Comparison of ENCODE assay signal across 12 mouse cellular contexts in genomic region chr2:49755054-49755453, GRCm38 (mm10). TPM values are rescaled to one million over a fixed set of nuclear protein-coding genes. Genes with fewer than 3 reads are reported as not detected.
DNase-seq lines count a peak whose midpoint lies in the region; ATAC-seq and TF ChIP-seq lines count a peak whose summit lies in the region.
"Had no signal": no experiment of that assay in that cellular context is flagged by ENCODE, and none has a peak within 500 bp of the region (broad histone marks: within the 10 kb centered on the region; RNA-seq: fewer than 3 reads in every experiment).

No protein-coding gene starts in this region.

- no peak for TF ChIP-seq CTCF in left cerebral cortex, adult 2 months (IDR thresholded peaks at IDR 0.05)
- TF ChIP-seq CTCF in liver, postnatal 0 days (IDR thresholded peaks at IDR 0.05; ENCODE audit: low read depth): no peak

- H3K27me3 ChIP-seq in neural tube, embryonic 13.5 days: no peaks in the 10 kb centered on the region
- no peaks in the 10 kb centered on the region for H3K27me3 ChIP-seq in liver, postnatal 0 days (ENCODE audit: insufficient read depth, low read length)
- H3K27me3 ChIP-seq: embryonic facial prominence, embryonic 13.5 days; heart, embryonic 15.5 days; limb, embryonic 15.5 days; stomach, embryonic 15.5 days had no signal

- 58% methylated on average over 2 of the region's 2 CpGs for WGBS in neural tube, embryonic 13.5 days
- 38% methylated on average over 2 of the region's 2 CpGs for WGBS in liver, postnatal 0 days (ENCODE audit: insufficient replicate concordance)

- no peak for TF ChIP-seq EP300 in liver, postnatal 0 days (IDR thresholded peaks at IDR 0.05; ENCODE audit: low read depth)

- DNase-seq in left cerebral cortex, adult 2 months (ENCODE audit: extremely low spot score in 1 of 2, low spot score in 2 of 2): peak; percentile 46 to 59
- no peak for DNase-seq in left cerebral cortex, postnatal 4 days
- DNase-seq in embryo, embryonic 10 days (ENCODE audit: low spot score): peak; percentile 50
- DNase-seq in forelimb bud, embryonic 11.5 days (ENCODE audit: low read depth, low spot score): peak; percentile 27
- DNase-seq in heart, postnatal 4 days: no peak
- no peak for DNase-seq in heart, postnatal 10 days
- DNase-seq in liver, postnatal 0 days: no peak

- peaks cover 98% of the 10 kb centered on the region for H3K36me3 ChIP-seq in neural tube, embryonic 13.5 days
- no peaks in the 10 kb centered on the region for H3K36me3 ChIP-seq in liver, postnatal 0 days (replicated peaks; ENCODE audit: insufficient read depth, low read length)
- H3K36me3 ChIP-seq: heart, embryonic 15.5 days; stomach, embryonic 15.5 days had no signal

- no peak overlapping the region for H3K27ac ChIP-seq in left cerebral cortex, adult 2 months
- no peak overlapping the region for H3K27ac ChIP-seq in neural tube, embryonic 13.5 days (replicated peaks)
- H3K27ac ChIP-seq in liver, postnatal 0 days (ENCODE audit: low read depth): no peak overlapping the region
- H3K27ac ChIP-seq: embryonic facial prominence, embryonic 13.5 days; heart, embryonic 15.5 days; limb, embryonic 15.5 days; stomach, embryonic 15.5 days had no signal

- H3K4me3 ChIP-seq in left cerebral cortex, adult 2 months: no peak overlapping the region
- no peak overlapping the region for H3K4me3 ChIP-seq in neural tube, embryonic 13.5 days
- no peak overlapping the region for H3K4me3 ChIP-seq in liver, postnatal 0 days (ENCODE audit: low read depth, low read length)
- H3K4me3 ChIP-seq: embryonic facial prominence, embryonic 13.5 days; heart, embryonic 15.5 days; limb, embryonic 15.5 days; stomach, embryonic 15.5 days had no signal

- peak; percentile 70; the same call in 1 of the 2 replicates for ATAC-seq in neural tube, embryonic 13.5 days (ENCODE audit: low read depth)
- no peak for ATAC-seq in liver, postnatal 0 days

- 0 out of 2 replicates have a peak, but pooled peaks cover 6% of the 10 kb centered on the region for H3K4me1 ChIP-seq in neural tube, embryonic 13.5 days (replicated peaks)
- H3K4me1 ChIP-seq in liver, postnatal 0 days (ENCODE audit: insufficient read depth): no peaks in the 10 kb centered on the region

- intact Hi-C loops in left cerebral cortex, adult 2 months (cut with DNase I): no loop called here
- intact Hi-C loops in left cerebral cortex, postnatal 4 days (cut with DNase I): no loop called here
- intact Hi-C loops in heart, postnatal 10 days (cut with DNase I): no loop called here

- H3K9ac ChIP-seq in neural tube, embryonic 13.5 days: no peak overlapping the region
- H3K9ac ChIP-seq in liver, postnatal 0 days (replicated peaks): no peak overlapping the region
- H3K9ac ChIP-seq: embryonic facial prominence, embryonic 13.5 days; heart, embryonic 15.5 days; limb, embryonic 15.5 days; stomach, embryonic 15.5 days had no signal

- H3K9me3 ChIP-seq in neural tube, embryonic 13.5 days: no peaks in the 10 kb centered on the region
- H3K9me3 ChIP-seq in liver, postnatal 0 days (ENCODE audit: low read length): no peaks in the 10 kb centered on the region
- H3K9me3 ChIP-seq: embryonic facial prominence, embryonic 13.5 days; heart, embryonic 15.5 days; limb, embryonic 15.5 days; stomach, embryonic 15.5 days had no signal

- H3K4me2 ChIP-seq in neural tube, embryonic 13.5 days: no peak overlapping the region
- no peak overlapping the region for H3K4me2 ChIP-seq in liver, postnatal 0 days (ENCODE audit: low read depth, low read length)
- H3K4me2 ChIP-seq: embryonic facial prominence, embryonic 13.5 days; heart, embryonic 15.5 days; limb, embryonic 15.5 days; stomach, embryonic 15.5 days had no signal

RNA-seq across cellular contexts. Expression of gene Lypd6b, which starts 32.4 kb away (rescaled TPM):
- 1 to 10 TPM; 6.3 to 7.4 TPM for total RNA-seq in left cerebral cortex, adult 2 months (2021)
- 10 to 100 TPM; 19.3 to 21.4 TPM for total RNA-seq in left cerebral cortex, postnatal 4 days (2021)
- 6.8 and 7.8 TPM in 2 replicates for polyA plus RNA-seq in neural tube, embryonic 13.5 days (2015; fragmentation: Nextera tagmentation; extraction: Ambion mirVana)
- total RNA-seq in heart, postnatal 4 days (2021): under 1 TPM; 0.23 to 0.24 TPM
- under 1 TPM in 1 of 2 experiments, not detected in 1; 0.29 TPM for total RNA-seq in heart, postnatal 10 days (2021)
- polyA plus RNA-seq in liver, postnatal 0 days (2015; fragmentation: Nextera tagmentation; extraction: Ambion mirVana): not detected in 2 replicates

Comparison
In these comparisons a context has a peak if more than half of its experiments do, and no peak if none do; other contexts are left out.
1. DNase-seq: peak in left cerebral cortex, adult 2 months (2 of 2), embryo, embryonic 10 days (single experiment) and forelimb bud, embryonic 11.5 days (single experiment); none in left cerebral cortex, postnatal 4 days (single experiment), heart, postnatal 4 days (single experiment), heart, postnatal 10 days (0 of 2) and liver, postnatal 0 days (single experiment).
2. RNA of gene Lypd6b, which starts 32.4 kb away (total RNA-seq): 19.3 to 21.4 TPM in left cerebral cortex, postnatal 4 days and 6.3 to 7.4 TPM in left cerebral cortex, adult 2 months; 0.29 TPM in heart, postnatal 10 days and 0.23 to 0.24 TPM in heart, postnatal 4 days; every median in the first group is over 4 times any median in the second.